Mouse (Mus musculus) megakaryocyte-erythroid progenitor cell, adult 5-6 weeks (primary cell): ENCODE measurements around the gene Map3k21. TPM values are rescaled to one million over a fixed set of nuclear protein-coding genes. Genes with fewer than 3 reads are reported as not detected.

Experiments
- total RNA-seq, 2 experiments: library from RNA; stranded (forward) in 1 of 2; stranded (reverse) in 1 of 2; fragments of 200-1000, 215-1000 nt in 1 of 2; fragments of >200 nt in 1 of 2; fragmentation: Nextera tagmentation in 1 of 2; gene quantifications; 2 replicates each; pipeline ENCODE4 v1.2.3; 2014 to 2017

Map3k21 gene
- total RNA-seq, 2 experiments from 2014 or later = not detected

Other genes starting within 250 kb of the Map3k21 start
- 0.45 and 1.2 TPM in 2 replicates for gene Map10, start 240.6 kb upstream of the Map3k21 start, total RNA-seq (2014; fragmentation: Nextera tagmentation)
- 1.3 TPM in 1 of 2 replicates, not detected in the other for gene Map10, start 240.6 kb upstream of the Map3k21 start, total RNA-seq (2017)
- 28.5 and 30.9 TPM in 2 replicates for gene Ntpcr, start 180.5 kb upstream of the Map3k21 start, total RNA-seq (2014; fragmentation: Nextera tagmentation)
- gene Ntpcr, start 180.5 kb upstream of the Map3k21 start, total RNA-seq (2017) = 18.2 and 66.2 TPM in 2 replicates
- gene Pcnx2, start 12.1 kb upstream of the Map3k21 start, total RNA-seq (2014; fragmentation: Nextera tagmentation) = not detected in 2 replicates
- gene Pcnx2, start 12.1 kb upstream of the Map3k21 start, total RNA-seq (2017) = not detected in 2 replicates
- not detected in 2 replicates for gene Kcnk1, start 84.7 kb downstream of the Map3k21 start, total RNA-seq (2014; fragmentation: Nextera tagmentation)
- gene Kcnk1, start 84.7 kb downstream of the Map3k21 start, total RNA-seq (2017) = 1.2 TPM in 1 of 2 replicates, not detected in the other